Mouse (Mus musculus) brain, embryonic 14.5 days (tissue): ENCODE measurements around the gene Zfp827. TPM values are rescaled to one million over a fixed set of nuclear protein-coding genes. Genes with fewer than 3 reads are reported as not detected.
"Not testable (repeated sequence)": the region's sequence is repeated elsewhere in the genome, so short reads cannot be mapped to it uniquely, and the experiment has no call there.

ENCODE experiments used
- DNase-seq: peaks from one replicate; pipeline ENCODE4 v3.0.0-alpha.2; 2011; ENCODE audit warnings: low read depth
- CTCF ChIP-seq: fragments of 200-500 bp; IDR thresholded peaks from 2 replicates; pipeline ENCODE4 v1.5.1; 2012; ENCODE audit warnings: inconsistent platforms, mild to moderate bottlenecking, moderate library complexity, borderline replicate concordance; ENCODE audit not compliant: insufficient read depth, insufficient read length; ENCODE audit errors: extremely low read depth
- POLR2A ChIP-seq: fragments of 200-500 bp; IDR thresholded peaks from 2 replicates; pipeline ENCODE4 v1.6.1; 2012; ENCODE audit warnings: mild to moderate bottlenecking, inconsistent platforms, borderline replicate concordance; ENCODE audit not compliant: poor library complexity, insufficient read depth, insufficient read length, severe bottlenecking; ENCODE audit errors: extremely low read depth
- polyA plus RNA-seq: library from polyadenylated mRNA; depleted of rRNA; stranded (reverse); fragments of >200 nt; gene quantifications from 2 replicates; pipeline ENCODE4 v1.2.3, GENCODE M21; 2012

Zfp827 gene
- polyA plus RNA-seq, 1 experiment, result 48.6 TPM

DNA sequence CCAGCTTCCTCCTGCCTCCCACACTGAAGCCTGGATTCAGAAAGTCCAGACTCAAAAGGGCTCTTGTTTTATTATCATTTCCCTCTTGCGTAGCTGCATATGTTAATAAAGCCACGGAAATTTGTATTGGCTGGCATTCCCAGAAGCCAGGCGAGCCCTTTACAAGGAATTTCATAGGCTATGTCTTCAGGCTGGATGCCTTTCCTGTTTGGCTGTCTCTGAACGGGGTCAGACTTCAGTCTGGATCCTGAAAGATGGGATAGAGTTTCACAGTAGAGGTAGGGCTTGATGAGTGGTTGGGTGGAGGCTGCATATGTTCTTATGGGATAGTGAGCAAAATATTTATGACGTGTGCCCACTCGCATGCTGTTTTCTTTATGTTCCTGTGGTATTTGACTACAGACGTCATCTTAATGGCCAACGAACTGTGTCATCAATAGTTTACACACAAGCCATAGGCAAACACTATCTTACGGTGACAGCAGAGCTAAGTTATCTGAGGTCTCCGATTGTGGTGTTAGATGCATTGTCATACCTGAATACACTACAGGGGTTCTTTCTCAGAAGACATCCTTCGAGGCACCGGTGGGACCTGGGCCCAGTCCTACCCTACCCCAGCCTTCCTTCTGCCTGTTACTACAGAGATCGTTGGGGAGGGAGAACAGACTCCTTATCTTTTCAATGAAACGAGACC lies 75.1 kb downstream of the Zfp827 start:
- TF ChIP-seq CTCF (no peak), POLR2A (no peak)

DNA sequence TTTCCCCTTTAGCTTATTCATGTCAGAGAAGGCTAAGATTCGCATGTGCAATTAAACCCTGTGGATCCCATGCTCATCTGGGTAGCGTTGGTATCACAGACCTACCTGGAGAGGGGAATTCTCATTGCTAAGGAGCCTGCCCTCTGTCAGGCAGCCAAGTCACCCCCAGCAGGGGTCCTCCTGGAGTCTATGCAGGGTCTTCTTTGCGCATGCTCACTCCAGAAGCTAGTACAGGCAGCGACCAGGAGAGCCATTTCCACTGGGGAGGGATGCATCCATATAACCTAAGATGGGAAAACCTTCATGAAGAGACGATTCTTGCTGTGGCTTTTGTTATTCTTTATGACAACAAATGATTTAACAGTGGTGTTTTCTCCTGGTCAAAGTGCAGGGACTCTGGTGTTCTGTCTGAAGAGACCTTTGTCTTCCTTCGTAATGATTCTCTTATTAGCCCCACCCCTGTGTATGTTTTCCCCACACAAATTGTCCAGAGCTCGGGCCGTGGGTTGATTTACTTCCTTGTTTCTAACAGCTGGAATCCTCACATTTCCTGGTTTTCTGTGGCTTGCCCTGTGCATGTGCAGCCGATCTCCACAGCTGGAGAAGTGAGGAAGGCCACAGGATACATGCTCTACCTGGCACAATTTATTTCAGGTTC lies 75.8 kb downstream of the Zfp827 start:
- TF ChIP-seq POLR2A (no peak), CTCF (no peak)
- no peak for DNase-seq

More for the DNA sequence above, 75.1 kb downstream of the Zfp827 start:
- no peak for DNase-seq

DNA sequence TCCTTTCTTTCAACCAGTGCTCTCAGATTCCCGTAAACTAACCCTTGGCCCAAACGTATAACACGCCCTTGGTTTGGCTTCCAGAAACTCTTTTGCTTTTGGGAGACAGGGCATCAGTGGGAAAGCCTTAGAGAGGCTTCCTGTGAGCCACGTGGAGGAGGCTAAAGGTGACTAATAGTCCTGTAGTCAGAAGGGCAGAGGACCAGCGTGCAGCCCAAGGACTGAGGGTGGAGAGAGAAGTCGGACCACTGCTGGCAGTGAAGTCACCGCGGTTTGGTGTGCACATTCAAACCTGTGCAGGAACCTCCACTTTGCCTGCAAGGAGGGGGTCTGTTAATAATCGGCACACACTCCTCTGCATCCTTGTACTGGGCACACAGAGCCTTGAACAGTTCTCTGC lies 76.4 kb downstream of the Zfp827 start:
- TF ChIP-seq POLR2A, result no peak
- TF ChIP-seq CTCF, result no peak
- DNase-seq, result no peak

DNA sequence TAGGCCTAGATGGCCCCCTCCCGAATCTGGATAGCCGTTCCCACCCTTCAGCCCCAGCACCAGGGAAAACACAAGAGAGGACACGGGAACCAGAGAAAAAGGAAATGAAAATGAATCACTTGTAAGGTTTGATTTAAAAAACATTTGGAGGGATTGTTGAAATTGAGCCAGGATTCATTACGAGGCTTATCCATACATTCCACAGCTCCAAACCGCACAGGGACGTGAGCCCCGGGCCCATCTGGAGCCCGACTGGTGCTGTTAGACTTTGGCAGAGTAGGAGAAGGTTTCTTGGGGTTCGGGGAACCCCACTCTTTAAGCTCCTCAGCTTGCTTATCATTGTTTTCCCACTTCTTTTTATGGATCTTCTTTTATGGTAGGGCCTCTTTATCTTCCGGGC lies 76.9 kb downstream of the Zfp827 start:
- TF ChIP-seq CTCF, result no peak
- TF ChIP-seq POLR2A, result no peak
- no peak for DNase-seq

DNA sequence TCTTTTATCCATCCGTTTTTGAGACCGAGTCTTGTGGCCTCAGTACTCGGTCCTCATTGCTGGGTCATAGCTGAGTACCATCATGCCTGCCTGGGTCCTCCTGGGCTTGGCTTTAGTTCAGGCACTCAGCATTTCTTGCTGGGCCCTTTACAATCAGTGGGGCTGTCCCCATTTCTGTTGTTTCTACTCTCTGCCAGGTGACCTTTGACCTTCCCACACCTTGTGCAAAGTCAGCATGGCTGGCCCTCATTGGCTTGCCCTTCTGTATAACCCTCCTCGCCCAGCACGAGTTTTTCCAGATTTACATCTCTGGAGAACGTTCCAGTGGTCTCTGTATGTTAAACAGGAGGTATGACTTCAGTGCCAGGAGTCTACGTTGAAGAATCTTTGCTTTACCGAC lies 83.2 kb downstream of the Zfp827 start:
- DNase-seq, result no peak
- TF ChIP-seq CTCF (no peak), POLR2A (no peak)

DNA sequence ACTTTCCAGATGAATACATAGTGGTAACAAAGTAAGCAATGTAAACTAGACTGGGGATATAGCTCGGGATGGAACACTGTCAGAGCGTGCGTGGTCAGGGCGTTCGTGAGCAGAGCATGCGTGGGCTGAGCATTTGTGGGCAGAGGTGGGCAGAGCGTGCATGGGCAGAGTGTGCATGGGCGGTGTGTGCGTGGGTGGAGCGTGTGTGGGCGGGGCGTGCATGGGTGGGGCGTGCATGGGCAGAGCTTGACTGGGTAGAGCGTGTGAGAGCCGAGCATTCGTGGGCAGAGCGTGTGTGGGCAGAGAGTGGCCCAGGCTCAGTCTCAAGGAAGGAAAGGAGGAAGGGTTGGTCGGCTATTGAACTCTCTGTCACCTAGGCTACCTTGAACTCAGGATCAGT lies 84.2 kb downstream of the Zfp827 start:
- DNase-seq, result no peak
- no peak for TF ChIP-seq POLR2A
- no peak for TF ChIP-seq CTCF

- TF ChIP-seq CTCF (no peak), POLR2A (no peak)
- no peak for DNase-seq
Observed at GRCm38 (mm10) chr8:79113533-79113932, 85.3 kb downstream of the Zfp827 start.

DNA sequence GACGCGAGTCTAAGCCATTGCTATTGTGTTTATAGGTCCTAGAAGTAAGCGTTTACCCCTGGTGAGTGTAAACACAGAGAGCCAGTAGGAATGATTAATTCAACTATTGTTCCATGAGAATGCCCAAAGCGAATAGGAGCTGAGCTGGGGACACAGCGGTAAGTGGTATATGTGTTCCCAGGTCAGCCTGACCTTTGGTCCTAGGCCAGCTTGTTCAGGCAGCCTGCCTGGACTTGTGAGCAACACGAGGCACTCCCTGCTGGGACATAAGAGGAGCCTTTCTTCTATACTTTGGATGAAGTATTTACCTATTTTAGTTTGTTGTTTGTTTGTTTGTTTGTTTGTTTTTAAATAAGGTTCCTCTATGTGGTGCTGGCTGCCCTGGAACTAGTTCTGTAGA lies 86.3 kb downstream of the Zfp827 start:
- no peak for TF ChIP-seq CTCF
- TF ChIP-seq POLR2A, result no peak
- no peak for DNase-seq

- DNase-seq, result no peak
- TF ChIP-seq CTCF, result no peak
- TF ChIP-seq POLR2A, result no peak
Observed at GRCm38 (mm10) chr8:79116436-79116835, 88.2 kb downstream of the Zfp827 start.

GRCm38 (mm10) chr8:79117711-79118110 lies 89.5 kb downstream of the Zfp827 start:
- TF ChIP-seq CTCF (no peak), POLR2A (no peak)
- no peak for DNase-seq

DNA sequence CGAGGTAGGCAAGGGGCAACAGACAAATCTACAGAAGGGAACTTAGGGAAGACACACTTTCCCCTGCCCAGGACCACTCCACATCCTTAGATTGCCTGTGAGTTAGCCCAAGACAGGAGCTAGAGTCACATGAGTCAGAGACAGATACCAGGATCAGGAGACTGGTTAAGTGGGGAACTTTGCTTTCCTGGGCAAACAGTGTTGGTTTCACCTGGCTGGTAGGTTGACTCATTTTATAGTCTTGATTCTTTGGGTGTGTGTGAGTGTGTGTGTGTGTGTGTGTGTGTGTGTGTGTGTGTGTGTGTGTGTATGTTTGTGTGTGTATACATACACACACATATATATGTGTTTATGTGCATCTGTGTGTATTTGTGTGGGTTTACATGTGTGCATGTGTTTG lies 93.4 kb downstream of the Zfp827 start:
- TF ChIP-seq CTCF (no peak), POLR2A (no peak)
- no peak for DNase-seq

GRCm38 (mm10) chr8:79124231-79124630 lies 96.0 kb downstream of the Zfp827 start:
- TF ChIP-seq CTCF (no peak), POLR2A (no peak)
- DNase-seq, result no peak

GRCm38 (mm10) chr8:79127211-79127816 lies 99.1 kb downstream of the Zfp827 start:
- DNase-seq, result no peak
- TF ChIP-seq POLR2A (no peak), CTCF (no peak)

GRCm38 (mm10) chr8:79128534-79128933 lies 100.3 kb downstream of the Zfp827 start:
- not testable (repeated sequence) for DNase-seq

DNA sequence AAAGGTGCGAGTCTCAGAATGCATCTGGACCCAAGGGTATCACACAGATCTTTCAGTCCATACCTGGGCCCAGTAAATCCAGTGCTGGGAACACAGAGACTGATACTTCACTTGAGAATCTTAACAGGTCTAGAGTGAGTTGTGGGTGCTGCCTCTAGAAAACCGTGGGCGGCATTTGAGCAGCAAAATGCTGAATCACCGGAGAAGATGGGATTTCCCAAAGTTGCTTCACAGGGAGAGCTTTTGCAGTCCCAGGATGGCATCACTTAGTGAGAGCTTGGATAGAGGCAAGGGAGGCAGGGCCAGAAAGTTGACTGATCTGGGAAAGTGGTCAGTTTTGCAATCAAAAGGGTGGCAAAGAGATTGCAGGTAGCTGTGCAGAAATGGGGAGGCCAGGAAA lies 111.4 kb downstream of the Zfp827 start:
- no peak for TF ChIP-seq POLR2A
- no peak for TF ChIP-seq CTCF
- no peak for DNase-seq

DNA sequence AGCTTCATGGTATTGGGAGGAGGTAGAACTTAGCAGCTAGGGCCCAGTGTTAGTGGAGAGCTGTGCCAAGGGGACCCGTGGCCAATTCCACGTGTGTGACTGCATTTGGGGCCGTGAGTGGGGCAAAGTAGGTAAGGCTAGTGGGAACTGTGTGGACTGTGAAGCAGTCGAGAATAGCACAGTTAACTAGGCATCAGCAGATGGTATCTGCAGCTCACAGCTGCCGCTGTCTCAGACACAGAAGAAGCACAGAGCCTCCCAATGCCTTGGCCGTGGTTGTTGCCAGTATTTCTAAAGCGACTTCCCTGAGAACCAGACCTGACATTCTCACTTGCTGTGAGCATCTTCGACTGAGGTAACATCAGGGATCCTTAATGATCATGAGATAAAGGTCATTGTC lies 112.7 kb downstream of the Zfp827 start:
- TF ChIP-seq POLR2A, result no peak
- TF ChIP-seq CTCF, result no peak
- DNase-seq, result peak; percentile 63
